ENCODE assay signal across 14 mouse cellular contexts in the genomic region with DNA sequence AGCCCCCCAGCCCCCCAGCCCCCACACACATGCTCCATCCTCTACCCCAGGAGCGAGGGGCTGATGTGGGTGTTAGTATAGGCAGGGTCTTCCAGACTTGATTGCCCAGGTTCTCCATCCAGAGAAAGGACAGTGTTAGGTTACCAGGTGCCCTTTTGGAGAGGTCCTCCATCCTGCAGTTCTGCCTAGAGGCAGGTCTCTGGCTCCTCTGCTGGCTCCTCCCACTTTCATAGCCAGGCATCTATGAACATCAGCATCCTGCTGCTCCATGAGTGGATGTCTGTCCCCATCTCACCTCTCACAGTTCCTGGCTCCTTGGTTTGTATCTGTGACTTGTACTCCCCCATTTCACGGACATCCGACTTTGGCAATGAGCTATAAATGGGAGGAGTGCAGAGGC.
"Had no signal": no experiment of that assay in that cellular context is flagged by ENCODE, and none has a peak within 500 bp of the region (broad histone marks: within the 10 kb centered on the region; RNA-seq: fewer than 3 reads in every experiment).

No protein-coding gene starts in this region.

- H3K27me3 ChIP-seq: kidney, embryonic 15.5 days; liver, embryonic 13.5 days; midbrain, embryonic 13.5 days; stomach, embryonic 15.5 days had no signal

- H3K9me3 ChIP-seq: kidney, embryonic 15.5 days; liver, embryonic 13.5 days; midbrain, embryonic 13.5 days; stomach, embryonic 15.5 days had no signal

- H3K4me1 ChIP-seq: liver, embryonic 13.5 days had no signal

- H3K36me3 ChIP-seq: kidney, embryonic 15.5 days; liver, embryonic 13.5 days; midbrain, embryonic 13.5 days; stomach, embryonic 15.5 days had no signal

- H3K4me3 ChIP-seq: kidney, embryonic 15.5 days; left cerebral cortex, adult 2 months; liver, embryonic 13.5 days; midbrain, embryonic 13.5 days; stomach, embryonic 15.5 days had no signal

- DNase-seq: kidney, adult 2 months; kidney, postnatal 14 days; layer of hippocampus, postnatal 36 days; liver, embryonic 13.5 days; lung, adult 2 months; lung, postnatal 14 days; retina, postnatal 1 day; right cerebral cortex, postnatal 25 days; spleen, adult 18-20 months; thymus, postnatal 25 days had no signal

- H3K27ac ChIP-seq: left cerebral cortex, adult 2 months; liver, embryonic 13.5 days; midbrain, embryonic 13.5 days had no signal
